Mouse (Mus musculus) forebrain, embryonic 15.5 days (tissue): Measurements from ENCODE around the gene Tmem126a. TPM values are rescaled to one million over a fixed set of nuclear protein-coding genes. Genes with fewer than 3 reads are reported as not detected.
A peak's percentile ranks its signal among the peaks of the same experiment; 100 is the strongest.

Source experiments
- ATAC-seq: fragments of 200-750 bp; cut with Nextera tagmentation; replicated peaks from 2 replicates; pipeline ENCODE4 v1.8.0; 2017; ENCODE audit warnings: mild to moderate bottlenecking, moderate TSS enrichment, moderate library complexity
- H3K27ac ChIP-seq: fragments of 300-500 bp; sonication (generic); replicated peaks from 2 replicates; pipeline ENCODE4 v1.5.1; 2015; ENCODE audit warnings: mild to moderate bottlenecking, inconsistent platforms
- H3K27me3 ChIP-seq: fragments of 300-500 bp; sonication (generic); 2 replicates; pipeline ENCODE4 v1.6.1; 2015; ENCODE audit warnings: inconsistent platforms
- H3K36me3 ChIP-seq: fragments of 300-500 bp; sonication (generic); 2 replicates; pipeline ENCODE4 v1.6.1; 2015; ENCODE audit warnings: mild to moderate bottlenecking, inconsistent platforms
- H3K4me1 ChIP-seq: fragments of 300-500 bp; sonication (generic); 2 replicates; pipeline ENCODE4 v1.6.1; 2015; ENCODE audit warnings: inconsistent platforms
- H3K4me2 ChIP-seq: fragments of 300-500 bp; sonication (generic); replicated peaks from 2 replicates; pipeline ENCODE4 v1.6.1; 2015; ENCODE audit warnings: mild to moderate bottlenecking, inconsistent platforms
- H3K4me3 ChIP-seq: fragments of 300-500 bp; sonication (generic); 2 replicates; pipeline ENCODE4 v1.5.1; 2015; ENCODE audit warnings: mild to moderate bottlenecking, inconsistent platforms
- H3K9ac ChIP-seq: fragments of 300-500 bp; sonication (generic); replicated peaks from 2 replicates; pipeline ENCODE4 v1.6.1; 2015; ENCODE audit warnings: mild to moderate bottlenecking, inconsistent platforms
- H3K9me3 ChIP-seq: fragments of 300-500 bp; sonication (generic); 2 replicates; pipeline ENCODE4 v1.6.1; 2016; ENCODE audit warnings: inconsistent platforms
- WGBS: fragments of 180-500 bp; shearing (Covaris S2); methylation state at CpG from one replicate; pipeline ENCODE4 v1.1.7; 2015; ENCODE audit warnings: mixed read lengths; 5-methylcytosine and 5-hydroxymethylcytosine counted together
- polyA plus RNA-seq: library from polyadenylated mRNA; unstranded; fragments of >200 nt; fragmentation: Nextera tagmentation; extraction: Ambion mirVana; gene quantifications from 2 replicates; pipeline ENCODE4 v1.2.1, GENCODE M21; 2015

The Tmem126a gene
- polyA plus RNA-seq, result 108 and 112 TPM in 2 replicates

GRCm38 (mm10) chr7:90456845-90457468, at the start of gene Tmem126a:
TSS of gene Tmem126a (minus strand) at chr7:90457229.
- WGBS, result under 1% methylated on average over 41 of the region's 41 CpGs
- ATAC-seq, result peak; percentile 99
- H3K27me3 ChIP-seq, result no peaks in the 10 kb centered on the region

GRCm38 (mm10) chr7:90482607-90483006, 25.6 kb upstream of the Tmem126a start:
- H3K36me3 ChIP-seq, result no peaks in the 10 kb centered on the region
- H3K9me3 ChIP-seq, result no peaks in the 10 kb centered on the region
- H3K27me3 ChIP-seq, result no peaks in the 10 kb centered on the region
- H3K9ac ChIP-seq, result no peak overlapping the region
- no peak overlapping the region for H3K4me2 ChIP-seq
- H3K4me1 ChIP-seq, result no peaks in the 10 kb centered on the region
- ATAC-seq, result no peak
- no peak overlapping the region for H3K27ac ChIP-seq
- no peak overlapping the region for H3K4me3 ChIP-seq
- 95% methylated on average over 2 of the region's 2 CpGs for WGBS

More at GRCm38 (mm10) chr7:90456845-90457468, at the start of gene Tmem126a:
- Histone ChIP-seq H3K4me2 (peak within 1 kb of the TSS; percentile 53), H3K27ac (peak within 1 kb of the TSS; percentile 87), H3K9ac (peak within 1 kb of the TSS; percentile 92), H3K4me3 (peak within 1 kb of the TSS; percentile 69), H3K4me1 (peaks cover 19% of the 10 kb centered on the region), H3K36me3 (peaks cover 18% of the 10 kb centered on the region), H3K9me3 (no peaks in the 10 kb centered on the region)

- no peaks in the 10 kb centered on the region for H3K9me3 ChIP-seq
- peaks cover 16% of the 10 kb centered on the region for H3K4me1 ChIP-seq
- WGBS, result under 1% methylated on average over 32 of the region's 32 CpGs
- peak within 1 kb of the TSS; percentile 65 for H3K4me3 ChIP-seq
- H3K4me2 ChIP-seq, result peak within 1 kb of the TSS; percentile 66
- peak within 1 kb of the TSS; percentile 81 for H3K27ac ChIP-seq
- H3K36me3 ChIP-seq, result no peaks in the 10 kb centered on the region
- H3K27me3 ChIP-seq, result no peaks in the 10 kb centered on the region
- H3K9ac ChIP-seq, result peak within 1 kb of the TSS; percentile 59
- no peak for ATAC-seq
These were observed 19.6 kb upstream of the Tmem126a start, which contains the start of gene Dlg2 for GRCm38 (mm10) chr7:90476313-90477245. TSS of gene Dlg2 (plus strand) at chr7:90476672.

- Histone ChIP-seq H3K4me2 (peak within 1 kb of the TSS; percentile 66), H3K9ac (peak within 1 kb of the TSS; percentile 59), H3K4me3 (peak within 1 kb of the TSS; percentile 65), H3K27ac (peak within 1 kb of the TSS; percentile 81), H3K27me3 (no peaks in the 10 kb centered on the region), H3K36me3 (no peaks in the 10 kb centered on the region), H3K4me1 (peaks cover 16% of the 10 kb centered on the region), H3K9me3 (no peaks in the 10 kb centered on the region)
- peak; percentile 100 for ATAC-seq
- WGBS, result under 1% methylated on average over 35 of the region's 36 CpGs
These were observed 18.8 kb upstream of the Tmem126a start, which contains the start of gene Tmem126b for GRCm38 (mm10) chr7:90475793-90476312. TSS of gene Tmem126b (minus strand) at chr7:90476001.

GRCm38 (mm10) chr7:90473511-90473910, 16.5 kb upstream of the Tmem126a start:
- peaks cover 16% of the 10 kb centered on the region for H3K4me1 ChIP-seq
- peaks cover 9% of the 10 kb centered on the region for H3K36me3 ChIP-seq
- H3K4me2 ChIP-seq, result no peak overlapping the region
- no peaks in the 10 kb centered on the region for H3K9me3 ChIP-seq
- no peak overlapping the region for H3K27ac ChIP-seq
- H3K27me3 ChIP-seq, result no peaks in the 10 kb centered on the region
- WGBS, result 65% methylated on average over 2 of the region's 2 CpGs
- no peak for ATAC-seq
- H3K4me3 ChIP-seq, result no peak overlapping the region
- no peak overlapping the region for H3K9ac ChIP-seq

- ATAC-seq, result no peak
- WGBS, result 95% methylated on average over 5 of the region's 5 CpGs
- Histone ChIP-seq H3K4me1 (peaks cover 10% of the 10 kb centered on the region), H3K4me3 (no peak overlapping the region), H3K9ac (no peak overlapping the region), H3K4me2 (no peak overlapping the region), H3K36me3 (no peaks in the 10 kb centered on the region), H3K27me3 (no peaks in the 10 kb centered on the region), H3K9me3 (no peaks in the 10 kb centered on the region), H3K27ac (no peak overlapping the region)
These were observed 4.4 kb upstream of the Tmem126a start for GRCm38 (mm10) chr7:90461441-90461840.

- no peak overlapping the region for H3K9ac ChIP-seq
- H3K27me3 ChIP-seq, result no peaks in the 10 kb centered on the region
- H3K36me3 ChIP-seq, result no peaks in the 10 kb centered on the region
- H3K4me3 ChIP-seq, result no peak overlapping the region
- H3K4me2 ChIP-seq, result no peak overlapping the region
- no peak for ATAC-seq
- no peak overlapping the region for H3K27ac ChIP-seq
- H3K4me1 ChIP-seq, result peaks cover 15% of the 10 kb centered on the region
- WGBS, result 18% methylated on average over 14 of the region's 14 CpGs
- H3K9me3 ChIP-seq, result no peaks in the 10 kb centered on the region
These were observed 3.9 kb upstream of the Tmem126a start for GRCm38 (mm10) chr7:90460930-90461329.

- H3K27ac ChIP-seq, result no peak overlapping the region
- no peaks in the 10 kb centered on the region for H3K27me3 ChIP-seq
- no peak overlapping the region for H3K4me3 ChIP-seq
- 64% methylated on average over 10 of the region's 10 CpGs for WGBS
- H3K9me3 ChIP-seq, result no peaks in the 10 kb centered on the region
- no peak for ATAC-seq
- peaks cover 19% of the 10 kb centered on the region for H3K4me1 ChIP-seq
- no peak overlapping the region for H3K9ac ChIP-seq
- no peak overlapping the region for H3K4me2 ChIP-seq
- no peaks in the 10 kb centered on the region for H3K36me3 ChIP-seq
These were observed 3.3 kb upstream of the Tmem126a start for GRCm38 (mm10) chr7:90460330-90460729.

- Histone ChIP-seq H3K4me2 (peak overlapping the region; percentile 53), H3K36me3 (peaks cover 18% of the 10 kb centered on the region), H3K9ac (peak overlapping the region; percentile 92), H3K9me3 (no peaks in the 10 kb centered on the region), H3K27ac (peak overlapping the region; percentile 87), H3K4me1 (peaks cover 19% of the 10 kb centered on the region), H3K4me3 (peak overlapping the region; percentile 69), H3K27me3 (no peaks in the 10 kb centered on the region)
- peak; percentile 75 for ATAC-seq
- WGBS, result 12% methylated on average over 10 of the region's 10 CpGs
These were observed 488 bp upstream of the Tmem126a start for GRCm38 (mm10) chr7:90457517-90457916.

GRCm38 (mm10) chr7:90456149-90456844, 732 bp downstream of the Tmem126a start:
- no peak for ATAC-seq
- Histone ChIP-seq H3K9ac (peak overlapping the region; percentile 92), H3K27me3 (no peaks in the 10 kb centered on the region), H3K4me1 (peaks cover 19% of the 10 kb centered on the region), H3K9me3 (no peaks in the 10 kb centered on the region), H3K27ac (peak overlapping the region; percentile 87), H3K36me3 (peaks cover 25% of the 10 kb centered on the region), H3K4me2 (peak overlapping the region; percentile 53), H3K4me3 (peak overlapping the region; percentile 69)
- 38% methylated on average over 7 of the region's 7 CpGs for WGBS

GRCm38 (mm10) chr7:90444206-90444605, 12.8 kb downstream of the Tmem126a start:
- Histone ChIP-seq H3K4me1 (peaks cover 19% of the 10 kb centered on the region), H3K27me3 (no peaks in the 10 kb centered on the region), H3K4me3 (peak overlapping the region; percentile 67), H3K36me3 (peaks cover 9% of the 10 kb centered on the region), H3K9me3 (no peaks in the 10 kb centered on the region), H3K9ac (peak overlapping the region; percentile 97), H3K27ac (no peak overlapping the region), H3K4me2 (peak overlapping the region; percentile 76)
- WGBS, result 0% methylated on average over 6 of the region's 6 CpGs
- ATAC-seq, result no peak
